Mouse (Mus musculus) heart, postnatal 0 days (tissue): ENCODE measurements around the gene Stoml3. TPM values are rescaled to one million over a fixed set of nuclear protein-coding genes. Genes with fewer than 3 reads are reported as not detected.
A peak's percentile ranks its signal among the peaks of the same experiment; 100 is the strongest.

ENCODE experiments used
- ATAC-seq: fragments of 200-750 bp; cut with Nextera tagmentation; 2 replicates; pipeline ENCODE4 v1.8.0; 2017; ENCODE audit warnings: low read depth, moderate number of reproducible peaks, moderate library complexity; ENCODE audit not compliant: insufficient read depth
- DNase-seq: peaks from one replicate; pipeline ENCODE4 v3.0.0-alpha.2; 2016; ENCODE audit warnings: low spot score
- H3K27ac ChIP-seq: fragments of 300-500 bp; sonication (generic); 2 replicates; pipeline ENCODE4 v1.5.1; 2014; ENCODE audit warnings: low read depth, mild to moderate bottlenecking
- H3K27me3 ChIP-seq: fragments of 300-500 bp; sonication (generic); 2 replicates; pipeline ENCODE4 v1.6.1; 2014; ENCODE audit warnings: low read length, mixed read lengths; ENCODE audit not compliant: control insufficient read depth, insufficient read depth
- H3K36me3 ChIP-seq: fragments of 300-500 bp; sonication (generic); replicated peaks from 2 replicates; pipeline ENCODE4 v1.6.1; 2014; ENCODE audit warnings: low read length, mixed read lengths; ENCODE audit not compliant: control insufficient read depth, insufficient read depth
- H3K4me1 ChIP-seq: fragments of 300-500 bp; sonication (generic); 2 replicates; pipeline ENCODE4 v1.6.1; 2014; ENCODE audit warnings: antibody characterized with exemption; ENCODE audit not compliant: control insufficient read depth, insufficient read depth
- H3K4me2 ChIP-seq: fragments of 300-500 bp; sonication (generic); 2 replicates; pipeline ENCODE4 v1.6.1; 2014; ENCODE audit warnings: low read depth, mild to moderate bottlenecking, low read length, moderate library complexity
- H3K4me3 ChIP-seq: fragments of 300-500 bp; sonication (generic); 2 replicates; pipeline ENCODE4 v1.5.1; 2014; ENCODE audit warnings: low read depth, low read length
- H3K9ac ChIP-seq: fragments of 300-500 bp; sonication (generic); replicated peaks from 2 replicates; pipeline ENCODE4 v1.6.1; 2014; ENCODE audit warnings: low read depth, low read length, mixed read lengths
- H3K9me3 ChIP-seq: fragments of 300-500 bp; sonication (generic); replicated peaks from 2 replicates; pipeline ENCODE4 v1.6.1; 2016; ENCODE audit warnings: low read length; ENCODE audit not compliant: control insufficient read depth
- CTCF ChIP-seq: IDR thresholded peaks from 2 replicates; pipeline ENCODE4 v1.5.1; 2016; ENCODE audit warnings: antibody characterized with exemption, control low read depth, low read depth
- EP300 ChIP-seq: IDR thresholded peaks from 2 replicates; pipeline ENCODE4 v1.6.1; 2016; ENCODE audit warnings: antibody characterized with exemption, low read depth
- WGBS: fragments of 180-500 bp; shearing (Covaris S2); extraction: QIAGEN DNeasy Blood & Tissue Kit; methylation state at CpG from one replicate; pipeline ENCODE4 v1.1.7; 2014; 5-methylcytosine and 5-hydroxymethylcytosine counted together
- polyA plus RNA-seq: library from polyadenylated mRNA; unstranded; fragments of >200 nt; fragmentation: Nextera tagmentation; extraction: Ambion mirVana; gene quantifications from 2 replicates; pipeline ENCODE4 v1.2.1, GENCODE M21; 2015
- total RNA-seq: library from RNA; depleted of rRNA; stranded (reverse); fragments of >200 nt; gene quantifications from 2 replicates; pipeline ENCODE4 v1.2.3, GENCODE M21; 2014; ENCODE audit warnings: low replicate concordance; rRNA removed

Gene Stoml3
- total and polyA plus RNA-seq, 2 experiments from 2014 or later = not detected

DNA sequence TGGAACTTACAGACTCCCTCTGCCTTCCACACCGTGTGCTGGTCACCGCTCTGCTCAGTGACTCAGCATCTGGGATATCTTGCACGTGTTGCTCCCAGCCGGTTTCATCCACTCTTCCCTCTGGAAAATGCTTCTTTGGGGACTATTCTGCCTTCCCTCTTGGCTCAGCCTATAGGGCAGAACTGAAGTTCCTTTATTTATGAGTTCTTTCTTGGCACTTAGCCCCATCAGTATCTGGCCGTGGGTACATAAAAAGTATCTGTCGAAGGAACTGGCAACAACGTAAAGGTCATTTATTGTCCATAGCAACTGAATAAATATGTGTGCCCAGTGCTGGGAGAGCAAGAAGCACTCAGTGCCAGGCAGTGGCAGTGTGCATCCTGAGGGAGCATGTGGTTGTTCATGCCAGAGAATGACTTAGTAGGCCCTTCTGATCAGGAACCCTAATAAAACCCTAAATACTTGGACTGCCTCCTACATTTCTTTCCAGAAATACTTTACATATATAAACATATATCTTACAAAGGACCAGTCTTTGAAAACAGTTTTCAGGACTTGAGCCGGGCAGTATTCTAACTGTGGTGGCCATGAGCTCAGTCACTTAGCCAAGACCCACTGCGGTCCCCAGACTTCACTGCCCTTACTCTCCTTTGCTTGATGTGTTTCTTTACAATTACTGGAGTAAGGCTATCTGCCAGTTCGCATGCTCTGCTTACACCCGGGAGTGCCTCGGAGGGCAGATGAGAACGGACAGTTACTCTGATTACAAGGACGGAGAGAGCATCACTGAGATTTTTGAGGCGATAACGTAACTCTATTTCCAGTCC is 69.1 kb downstream of the Stoml3 start:
- DNase-seq = peak; percentile 16
- Histone ChIP-seq H3K4me2 (no peak overlapping the region), H3K9ac (no peak overlapping the region), H3K4me3 (no peak overlapping the region), H3K4me1 (no peaks in the 10 kb centered on the region), H3K36me3 (no peaks in the 10 kb centered on the region), H3K27me3 (no peaks in the 10 kb centered on the region), H3K27ac (no peak overlapping the region), H3K9me3 (no peaks in the 10 kb centered on the region)
- TF ChIP-seq EP300 (no peak), CTCF (no peak)
- WGBS = 67% methylated on average over 16 of the region's 16 CpGs
- no peak; the same call in 1 of the 2 replicates for ATAC-seq

Other genes with a start within 250 kb of the Stoml3 start
- gene Nhlrc3, start 25.3 kb upstream of the Stoml3 start, total RNA-seq = 4.9 and 5.1 TPM in 2 replicates
- 4.0 and 4.2 TPM in 2 replicates for gene Nhlrc3, start 25.3 kb upstream of the Stoml3 start, polyA plus RNA-seq
- gene Proser1, start 25.0 kb upstream of the Stoml3 start, total RNA-seq = 2.4 and 4.3 TPM in 2 replicates
- 8.2 and 8.6 TPM in 2 replicates for gene Proser1, start 25.0 kb upstream of the Stoml3 start, polyA plus RNA-seq
- 16.4 and 16.5 TPM in 2 replicates for gene Frem2, start 168.7 kb downstream of the Stoml3 start, total RNA-seq
- 1.4 and 1.7 TPM in 2 replicates for gene Frem2, start 168.7 kb downstream of the Stoml3 start, polyA plus RNA-seq